Mouse (Mus musculus) layer of hippocampus, adult 8-10 months (tissue): ENCODE measurements around the gene Ubac2. TPM values are rescaled to one million over a fixed set of nuclear protein-coding genes. Genes with fewer than 3 reads are reported as not detected.

Experiments used
- DNase-seq, 2 experiments: peaks; one replicate each; pipeline ENCODE4 v3.0.0; 2022; ENCODE audit warnings: low spot score in 2 of 2
- total RNA-seq, 4 experiments: library from RNA; stranded (reverse); gene quantifications; 2 replicates each; pipeline ENCODE4 v1.2.4; 2022

Gene Ubac2
- total RNA-seq, 4 experiments from 2014 or later, result 40.3 to 47.1 (median 45.1) TPM

DNA sequence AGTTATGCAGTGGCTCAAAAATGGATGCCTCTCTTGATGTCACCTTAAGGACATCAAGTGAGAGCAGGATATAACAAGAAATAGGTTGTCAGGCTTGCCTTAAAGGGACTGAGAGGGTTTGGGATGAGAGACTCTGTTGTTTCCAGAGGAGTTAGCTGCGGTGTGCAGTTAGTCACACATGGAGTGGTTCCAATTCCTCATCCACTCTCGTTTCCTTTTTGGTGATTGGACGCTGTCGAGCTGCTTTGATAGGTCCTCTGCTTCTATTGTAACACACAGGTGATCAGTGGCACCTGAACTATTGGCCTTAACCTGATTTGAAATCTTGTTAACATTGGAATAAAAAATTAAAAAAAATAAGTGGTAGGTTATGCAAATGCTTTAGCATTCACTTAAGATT lies 44.3 kb downstream of the Ubac2 start:
- DNase-seq, result no peak

DNA sequence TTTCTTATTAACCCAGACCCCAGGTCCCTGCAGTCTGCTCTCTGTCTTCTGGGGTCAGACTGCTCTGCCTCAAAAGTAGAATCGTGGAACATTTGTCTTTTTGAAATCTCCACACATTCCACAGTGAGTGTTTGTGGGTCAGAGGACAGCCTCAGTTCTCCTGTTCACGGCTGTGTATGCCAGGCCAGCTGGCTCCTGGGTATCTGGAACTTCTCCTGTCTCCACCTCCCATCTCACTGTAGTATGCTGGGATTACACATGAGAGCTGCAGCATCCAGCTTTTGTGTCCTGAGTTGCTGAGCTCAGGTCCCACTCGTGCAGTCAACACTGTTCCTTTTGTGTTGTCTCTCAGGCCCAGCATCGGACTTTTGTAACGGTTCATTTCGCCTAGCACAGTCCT lies 46.5 kb downstream of the Ubac2 start:
- DNase-seq, result no peak

DNA sequence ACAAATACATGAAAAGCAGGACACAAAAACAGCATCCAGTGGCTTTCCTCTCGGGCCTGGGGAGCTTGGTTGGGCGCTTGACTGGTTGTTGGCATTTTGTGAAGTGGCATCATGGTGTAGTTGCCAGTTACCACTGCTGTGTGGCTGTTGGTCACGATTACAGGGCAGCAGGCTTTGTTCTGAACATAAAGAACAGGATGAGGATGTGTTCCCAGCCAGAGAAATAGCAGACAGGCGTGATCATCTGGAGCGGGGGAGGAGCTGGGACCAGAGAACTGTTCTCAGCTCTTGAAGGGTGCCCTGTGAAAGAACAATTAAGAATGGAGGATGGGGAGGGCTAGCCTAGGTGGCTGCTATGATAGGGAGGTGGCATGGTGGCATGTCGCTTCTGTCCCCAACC lies 48.5 kb downstream of the Ubac2 start:
- no peak for DNase-seq

DNA sequence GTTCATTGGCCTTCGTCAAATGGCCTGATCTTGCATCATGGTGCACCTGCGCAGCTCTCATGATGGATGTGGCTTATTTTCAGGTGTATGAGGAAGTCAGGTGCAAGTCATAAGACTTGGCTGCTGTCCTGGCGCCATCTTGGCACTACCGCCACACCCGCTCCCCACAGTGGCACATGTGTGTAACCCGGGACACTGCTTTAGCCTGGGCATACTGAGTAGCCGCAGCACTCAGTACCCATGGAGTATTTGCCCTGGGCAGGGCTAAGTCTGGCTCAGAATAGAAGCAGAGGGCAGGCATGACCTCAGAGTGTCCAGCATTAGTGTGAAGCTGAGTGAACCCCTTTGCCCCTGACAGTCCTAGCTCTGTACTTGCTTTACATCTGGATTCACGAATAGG lies 49.0 kb downstream of the Ubac2 start:
- DNase-seq, result no peak

DNA sequence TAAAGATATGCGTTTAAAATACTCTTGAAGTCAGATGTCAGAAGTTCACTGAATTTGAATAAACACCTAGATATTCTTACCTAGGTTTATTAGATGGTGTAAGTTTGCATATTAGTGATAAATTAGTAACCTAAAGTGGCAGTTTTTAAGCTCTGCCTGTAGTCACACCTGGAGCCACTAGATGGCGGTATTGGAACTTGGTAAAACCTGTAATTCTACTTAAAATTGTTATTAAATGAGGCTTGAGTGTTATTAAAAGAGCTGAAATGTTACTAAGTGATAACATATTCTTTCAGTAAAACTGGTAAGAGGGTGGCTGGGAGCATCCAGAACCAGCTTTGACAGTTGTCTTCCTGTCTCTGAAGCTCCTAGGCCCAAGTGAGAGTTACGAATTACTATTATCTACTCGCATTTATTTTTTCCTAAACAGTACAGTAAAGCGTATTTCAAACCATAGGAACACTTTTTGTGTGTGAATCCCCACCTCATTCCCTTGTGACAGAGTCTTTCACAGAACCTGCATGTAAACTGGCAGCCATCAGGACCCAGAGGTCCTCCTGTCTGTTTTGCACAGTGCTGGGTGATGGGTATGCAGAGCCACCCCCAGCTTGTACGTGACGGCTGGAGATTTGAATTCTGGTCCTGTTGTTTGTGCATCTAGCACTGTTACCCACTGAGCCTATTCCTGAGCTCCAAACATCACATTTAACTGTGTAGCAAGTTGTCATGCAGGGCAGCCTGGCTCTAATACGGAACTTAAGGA lies 50.1 kb downstream of the Ubac2 start:
- peak in 1 of 2 experiments; percentile 63 for DNase-seq

DNA sequence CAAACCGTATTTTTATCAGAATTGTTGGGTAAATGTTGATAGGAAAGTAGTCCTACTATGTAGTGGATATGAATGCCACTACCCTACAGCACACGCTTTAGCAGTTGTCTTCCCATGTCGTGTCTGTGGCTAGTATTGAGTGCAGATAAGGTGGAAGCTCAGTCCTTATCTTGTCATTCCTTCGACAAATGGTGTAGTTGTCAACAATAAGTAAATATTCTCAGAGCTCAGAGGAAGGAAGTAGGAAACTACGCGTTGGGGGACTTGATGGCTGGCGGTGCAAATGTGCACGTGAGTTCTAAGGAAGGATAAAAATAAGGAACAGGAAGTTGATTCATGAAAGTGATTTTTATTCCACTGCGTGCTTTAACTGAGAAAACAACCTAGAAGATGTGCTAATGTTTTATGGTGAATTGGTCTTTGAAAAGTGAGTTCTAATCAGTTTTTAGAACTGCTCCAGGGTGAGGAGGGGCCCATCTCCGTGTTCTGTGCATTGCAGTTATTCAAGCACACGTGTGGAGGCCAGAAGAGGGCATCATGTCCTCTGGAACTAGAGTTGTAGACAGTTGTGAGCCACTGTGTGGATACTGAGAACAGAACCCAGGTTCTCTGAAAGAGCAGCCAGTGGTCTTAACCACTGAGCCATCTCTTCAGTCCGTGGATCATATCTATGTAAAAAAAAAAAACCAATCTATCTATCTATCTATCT lies 51.0 kb downstream of the Ubac2 start:
- no peak for DNase-seq

DNA sequence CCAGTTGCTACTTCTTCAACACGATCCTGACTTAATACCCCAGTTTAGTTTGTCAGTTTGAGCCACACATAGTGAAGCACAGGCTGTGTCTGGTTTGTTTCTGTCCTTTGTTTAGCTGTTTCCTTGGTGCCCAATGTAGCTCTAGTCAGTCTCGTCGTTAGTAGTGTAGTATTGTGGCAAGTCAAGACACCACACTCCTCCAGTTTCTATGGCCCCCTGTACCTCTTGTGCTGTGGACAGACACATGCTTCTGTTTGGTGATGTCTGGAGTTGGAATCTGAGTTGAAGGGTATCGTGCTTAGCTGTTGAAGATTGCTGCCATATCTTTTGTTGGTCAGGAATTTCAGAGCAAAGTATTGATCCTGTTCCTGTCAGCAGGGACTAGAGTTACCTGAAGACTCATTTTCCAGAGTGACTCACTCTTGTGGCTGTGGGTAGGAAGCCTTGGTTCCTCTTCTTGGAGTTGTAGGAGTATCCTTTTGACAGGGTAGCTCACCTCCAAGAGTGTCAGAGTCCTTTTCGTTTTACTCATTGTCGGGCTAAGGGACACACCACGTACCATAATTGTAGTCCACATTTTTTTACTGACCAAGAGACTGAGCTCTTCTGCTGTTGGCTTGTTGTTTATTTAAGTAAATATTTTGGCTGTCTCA lies 52.4 kb downstream of the Ubac2 start:
- no peak for DNase-seq

DNA sequence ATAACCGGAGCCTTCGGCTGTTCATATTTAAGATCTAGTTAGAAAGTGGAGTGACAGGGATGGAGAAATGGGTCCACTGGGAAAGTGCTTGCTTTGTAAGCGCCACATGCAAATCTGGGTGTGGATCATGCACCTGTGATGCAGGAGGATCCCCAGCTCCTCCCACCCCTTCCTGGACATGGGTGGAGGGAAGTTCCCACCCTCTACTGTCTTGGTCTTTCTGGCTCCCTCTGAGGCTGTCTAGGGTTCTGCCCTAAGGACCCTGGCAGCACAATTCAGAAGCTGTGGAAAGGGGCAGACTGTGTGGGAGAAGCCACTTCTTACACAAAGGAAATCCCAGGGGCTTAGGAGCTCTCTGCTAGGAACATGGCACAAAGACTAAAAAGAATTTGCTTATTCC lies 53.2 kb downstream of the Ubac2 start:
- DNase-seq, result no peak

DNA sequence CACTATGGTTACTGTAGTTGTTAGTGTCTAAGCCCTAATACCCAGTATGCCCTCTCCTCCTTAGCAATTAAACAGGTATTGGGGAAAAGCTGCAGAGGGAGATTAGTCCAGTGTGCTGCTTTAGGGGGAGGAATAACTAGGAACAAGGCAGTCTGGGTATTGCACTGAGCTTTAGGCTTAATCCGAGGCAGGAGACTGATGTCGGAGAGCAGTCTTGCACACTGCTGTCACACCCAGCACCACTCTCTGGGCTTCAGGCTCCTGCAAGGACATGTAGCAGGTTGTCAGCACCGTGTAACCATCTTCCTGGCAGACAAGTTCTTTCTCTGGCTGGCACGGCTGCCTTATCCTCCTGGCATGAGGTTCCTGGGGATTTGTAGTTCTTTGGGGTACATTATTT lies 53.8 kb downstream of the Ubac2 start:
- no peak for DNase-seq

DNA sequence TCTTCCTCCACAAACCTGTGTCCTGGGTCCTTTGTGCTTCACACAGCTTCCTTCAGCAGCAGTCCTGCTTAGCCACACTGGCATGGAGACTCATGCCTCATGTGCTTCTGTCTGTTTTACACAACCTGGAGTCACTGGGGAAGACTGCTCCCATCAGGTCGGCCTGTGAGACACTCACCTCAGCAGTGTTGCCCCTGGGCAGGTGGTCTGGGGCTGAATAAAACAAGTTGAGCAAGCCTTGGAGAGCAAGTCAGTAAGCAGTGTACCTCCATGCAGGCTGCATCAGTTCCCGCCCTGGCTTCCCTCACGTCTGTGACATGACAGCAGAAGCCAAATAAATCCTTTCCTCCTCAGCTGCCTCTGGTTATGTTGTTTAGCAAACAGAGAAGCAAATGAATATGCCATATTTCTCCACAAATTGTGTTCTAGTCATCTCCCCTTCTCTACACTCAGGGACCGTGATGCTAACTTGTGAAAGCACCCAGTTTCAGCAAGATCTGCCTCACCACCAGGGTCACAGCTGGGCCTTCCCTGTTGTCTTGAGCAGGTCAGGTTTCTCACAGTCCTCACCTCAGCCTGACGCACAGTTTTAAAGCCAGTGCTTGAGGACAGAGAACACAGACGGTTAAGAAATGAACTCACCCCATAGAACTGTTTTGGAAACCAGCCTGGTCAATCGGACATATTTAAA lies 55.6 kb downstream of the Ubac2 start:
- no peak for DNase-seq

DNA sequence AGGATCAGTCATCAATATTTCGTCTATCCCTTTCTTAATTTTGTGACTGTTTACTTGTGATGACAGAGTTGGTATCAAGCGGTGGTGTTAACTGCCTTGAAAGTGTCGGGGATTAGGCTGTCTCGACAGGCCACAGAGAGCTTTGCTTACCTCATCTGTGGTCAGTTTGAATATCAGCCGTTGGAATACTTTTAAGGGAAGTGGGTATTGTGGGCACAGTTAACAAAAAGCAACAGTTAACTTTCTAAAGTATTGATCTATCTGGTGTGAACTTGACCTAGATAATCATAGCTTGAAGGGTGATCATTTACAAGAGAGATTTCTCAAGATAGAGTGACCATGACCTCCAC lies 56.2 kb downstream of the Ubac2 start:
- no peak for DNase-seq

DNA sequence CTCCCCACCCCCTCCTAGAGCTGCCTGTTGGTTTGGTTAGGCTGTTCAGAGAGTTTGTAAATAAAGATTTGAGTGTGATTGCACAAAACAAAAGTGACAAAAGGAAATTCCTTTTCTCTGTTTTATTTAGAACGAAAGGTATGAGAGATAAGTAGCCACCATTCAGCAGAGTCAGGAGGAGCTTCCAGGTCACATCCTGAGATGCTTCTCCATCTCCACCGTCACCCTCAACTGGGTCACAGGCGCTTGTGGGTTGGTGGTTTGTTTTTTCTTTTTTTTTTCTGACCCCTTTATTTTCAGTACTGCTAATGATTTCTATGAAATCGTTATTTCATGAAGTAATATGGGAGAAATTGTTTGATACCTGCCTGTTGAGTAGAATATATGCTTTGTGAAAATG lies 57.9 kb downstream of the Ubac2 start:
- no peak for DNase-seq

DNA sequence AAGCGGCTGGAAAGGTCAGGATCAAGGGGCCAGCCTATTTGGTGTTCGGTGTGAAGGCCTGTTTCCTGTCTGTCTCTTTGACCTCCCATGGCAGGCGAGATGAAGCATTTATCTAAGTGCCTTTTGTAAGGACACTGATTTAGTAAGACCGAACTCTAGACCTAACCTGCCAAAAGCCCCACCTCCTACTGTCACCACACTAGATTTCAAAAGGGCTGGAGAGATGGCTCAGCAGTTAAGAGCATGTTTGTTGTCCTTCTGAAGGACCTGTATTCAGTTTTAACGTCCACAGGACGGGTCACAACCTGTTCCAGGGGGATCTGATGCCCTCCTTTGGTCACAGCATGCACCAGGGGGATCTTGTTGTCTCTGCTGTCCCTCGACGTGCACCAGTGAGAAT lies 58.4 kb downstream of the Ubac2 start:
- DNase-seq, result no peak

DNA sequence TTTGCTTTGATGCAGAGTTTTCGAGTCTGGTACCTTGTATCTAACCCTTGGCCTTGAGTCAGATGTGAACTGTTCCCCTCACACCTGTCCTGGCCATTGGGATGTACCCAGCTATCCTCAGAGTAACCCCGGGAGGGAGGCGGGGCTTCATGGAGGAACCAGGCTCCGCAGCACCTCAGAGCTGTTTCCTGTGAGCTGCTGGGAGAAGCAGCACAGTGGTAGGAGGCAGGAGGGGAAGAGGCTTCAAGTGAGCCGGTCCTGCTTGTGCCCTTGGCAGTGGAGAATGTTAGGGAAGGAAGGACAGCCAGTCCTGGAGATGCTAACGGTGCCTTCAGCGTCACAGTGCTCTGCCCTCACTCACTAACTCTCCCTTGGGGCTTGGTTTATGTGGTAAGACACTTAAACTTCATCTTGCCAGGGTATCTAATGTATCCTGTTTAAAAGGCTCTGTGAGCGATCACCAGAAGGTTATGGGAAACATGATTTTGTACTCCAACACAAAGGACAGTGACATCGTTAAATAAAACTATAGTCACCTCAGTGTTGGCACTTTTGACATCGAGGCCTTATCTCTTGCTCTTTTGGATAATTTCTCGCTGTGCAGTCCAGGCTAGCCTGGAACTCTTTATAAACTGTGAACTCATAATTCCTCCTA lies 59.3 kb downstream of the Ubac2 start:
- DNase-seq, result no peak

DNA sequence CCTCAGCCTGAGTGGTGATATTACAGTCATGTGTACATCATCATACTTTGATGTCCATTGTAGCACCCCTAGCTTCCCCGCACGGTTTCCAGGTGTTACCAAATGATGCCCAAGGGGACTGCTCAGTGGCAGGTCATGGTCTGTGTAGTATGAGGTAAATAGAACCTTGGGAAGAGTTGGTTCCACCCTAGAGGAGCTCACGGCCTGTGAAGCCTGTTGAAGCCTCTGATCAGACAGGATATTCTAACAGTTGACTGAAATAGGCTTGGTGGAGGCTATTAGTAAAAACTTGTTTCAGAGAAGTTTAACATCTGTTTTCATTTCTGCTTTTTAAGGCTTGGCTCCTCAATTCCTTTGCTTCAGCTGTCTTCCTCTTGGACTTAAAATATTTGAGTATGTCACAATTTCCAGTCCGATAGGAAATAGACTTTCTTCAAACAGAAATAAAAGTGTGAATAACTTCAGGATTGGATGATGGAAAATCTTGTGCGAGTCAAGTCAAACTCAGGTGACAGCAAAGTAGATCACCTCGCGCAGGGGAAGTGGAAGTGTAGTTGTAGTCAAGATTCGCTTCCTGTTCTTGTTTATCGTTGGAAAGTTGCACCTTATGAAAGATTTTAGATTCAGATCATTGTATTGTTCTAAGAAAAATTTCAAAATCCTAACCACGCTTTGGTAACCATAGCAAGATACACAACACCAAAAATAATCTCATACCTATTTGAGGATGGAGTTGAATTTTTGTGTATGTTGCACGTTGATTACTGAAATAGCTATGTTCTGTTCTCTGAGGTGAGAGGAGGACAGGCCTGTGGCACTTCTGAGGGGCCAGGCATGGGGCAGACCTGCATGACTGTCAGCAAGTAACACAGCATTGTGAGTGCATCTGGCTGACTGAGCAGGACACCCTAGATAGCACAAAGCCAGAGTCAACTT lies 60.1 kb downstream of the Ubac2 start:
- no peak for DNase-seq

DNA sequence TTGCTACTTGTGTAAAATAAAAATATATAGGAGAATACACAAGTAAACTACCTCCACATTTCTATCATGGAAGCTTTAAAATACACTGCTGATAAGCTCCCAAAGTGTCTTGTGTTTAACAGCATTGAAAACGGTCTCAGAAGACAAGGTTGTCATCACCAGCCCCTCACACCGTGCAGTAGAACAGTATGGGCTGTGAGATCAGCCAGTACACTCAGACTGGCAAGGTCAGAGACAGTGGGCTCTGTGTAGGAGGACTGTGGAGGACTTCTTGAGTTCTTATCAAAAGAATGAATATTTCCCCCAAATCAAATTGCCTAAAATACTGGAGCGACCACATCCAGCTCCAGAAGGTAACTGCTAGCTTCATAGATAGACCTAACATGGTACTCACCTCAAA lies 61.2 kb downstream of the Ubac2 start:
- DNase-seq, result no peak

DNA sequence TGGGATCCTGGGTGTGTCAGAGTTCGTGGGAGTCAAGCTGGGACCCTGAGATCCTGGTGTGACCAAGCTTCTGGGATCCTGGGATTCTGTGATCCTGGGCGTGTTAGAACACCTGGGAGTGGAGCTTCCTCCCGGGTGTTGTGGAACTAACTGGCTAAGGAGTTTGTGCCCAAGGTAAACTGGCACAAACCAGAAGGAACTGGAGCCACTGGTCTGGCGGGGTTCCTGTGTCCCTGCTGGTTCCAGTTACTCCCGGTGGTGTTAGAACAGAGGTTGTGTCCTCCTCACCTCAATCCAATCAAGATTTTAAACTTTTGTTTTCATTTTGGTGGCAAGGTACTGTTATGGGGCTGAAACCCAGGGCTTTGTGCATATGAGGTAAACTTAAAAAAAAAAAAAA lies 67.7 kb downstream of the Ubac2 start:
- DNase-seq, result no peak

DNA sequence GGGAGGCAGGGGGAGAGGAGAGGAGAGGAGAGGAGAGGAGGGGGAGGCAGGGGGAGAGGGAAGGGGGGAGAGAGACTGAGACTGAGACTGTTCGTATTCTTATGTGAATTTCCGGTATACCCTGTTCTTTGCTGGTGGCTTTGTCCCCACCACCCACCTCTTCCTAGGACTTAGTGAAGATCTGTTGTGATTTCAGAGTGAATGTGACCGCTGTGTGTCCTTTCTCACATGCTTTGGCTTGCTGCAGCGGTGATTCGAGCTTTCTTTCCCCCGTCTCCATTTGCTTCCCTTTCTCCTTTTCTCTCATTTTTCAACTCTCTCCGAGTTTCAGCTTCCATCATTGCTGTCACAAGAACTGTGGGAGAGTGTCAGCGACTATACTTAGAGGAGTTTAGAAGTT lies 68.3 kb downstream of the Ubac2 start:
- no peak for DNase-seq

DNA sequence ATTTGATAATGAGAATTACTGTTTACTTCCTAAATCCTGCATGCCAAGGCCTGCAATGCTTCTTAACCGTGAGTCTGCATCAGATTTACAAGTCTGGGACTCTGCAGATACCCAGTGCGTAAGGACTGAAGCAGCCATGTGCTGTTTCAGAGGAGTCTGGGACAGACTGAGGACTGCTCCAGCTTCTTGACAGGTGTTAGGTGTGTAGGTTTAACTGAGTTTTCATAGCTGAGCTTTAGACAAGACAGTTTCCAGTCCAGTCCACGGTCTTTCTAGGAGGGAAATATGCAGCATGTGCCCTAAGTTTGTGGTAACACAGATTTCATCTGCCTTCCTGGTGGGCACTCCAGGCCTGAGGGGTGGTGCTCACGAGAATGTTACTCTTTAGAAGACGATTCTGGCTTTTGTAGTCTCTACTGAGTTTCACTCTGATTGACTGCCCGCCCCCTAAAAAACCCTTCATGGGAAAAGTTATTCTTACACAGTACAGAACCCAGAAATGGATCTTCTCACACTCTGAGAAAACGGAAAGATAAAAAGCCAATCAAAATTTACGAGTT lies 68.9 kb downstream of the Ubac2 start:
- DNase-seq, result no peak

DNA sequence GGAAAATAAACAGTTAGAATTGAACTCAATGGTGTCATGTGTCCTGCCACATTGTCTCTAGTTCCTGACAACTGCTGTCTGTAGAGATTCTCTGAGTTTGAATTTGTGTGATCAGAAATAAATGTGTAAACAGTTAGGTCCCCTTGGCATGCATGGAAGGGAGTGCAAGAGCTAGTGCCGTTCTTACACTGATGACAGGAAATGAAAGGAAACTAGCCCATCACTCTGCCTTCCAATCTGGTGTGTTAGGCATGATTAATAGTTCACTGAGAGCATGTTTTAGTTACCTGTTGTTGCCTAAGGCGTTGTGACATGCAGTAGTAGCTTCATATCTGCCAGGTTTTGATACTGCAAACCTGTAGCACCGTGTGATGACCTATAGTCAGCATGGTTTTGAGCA lies 69.5 kb downstream of the Ubac2 start:
- no peak for DNase-seq
